Mouse (Mus musculus) T-helper 2 cell (primary cell): ENCODE measurements at regions not wholly inside any gene's neighbourhood (a gene's known extent, or its start where the extent isn't known, plus 50 kb on each side); places are given as distances from the start of the nearest gene placed in this dataset.

Source experiments
- in situ Hi-C: fragments of 300-600 bp; cut with MboI, MseI; formaldehyde crosslinking; loops from one replicate; pipeline ENCODE4 v1.15.1; 2025; ENCODE audit warnings: high pct_unique_total_duplicates

GRCm38 (mm10) chr4:81512396-81512795 is 69.8 kb upstream of the Mpdz start:
- in situ Hi-C loops = no loop called here

- in situ Hi-C loops = no loop called here
Observed at GRCm38 (mm10) chr4:81508776-81509175, 66.2 kb upstream of the Mpdz start.

- in situ Hi-C loops = no loop called here
Observed at GRCm38 (mm10) chr4:81506841-81507240, 64.2 kb upstream of the Mpdz start.

- in situ Hi-C loops = no loop called here
Observed at GRCm38 (mm10) chr4:81506306-81506705, 63.7 kb upstream of the Mpdz start.

GRCm38 (mm10) chr4:81505096-81505495 is 62.5 kb upstream of the Mpdz start:
- in situ Hi-C loops = no loop called here

GRCm38 (mm10) chr4:81503941-81504340 is 61.3 kb upstream of the Mpdz start:
- in situ Hi-C loops = no loop called here

GRCm38 (mm10) chr4:81501802-81502201 is 59.2 kb upstream of the Mpdz start:
- in situ Hi-C loops = no loop called here

GRCm38 (mm10) chr4:81498133-81498532 is 55.5 kb upstream of the Mpdz start:
- in situ Hi-C loops = no loop called here

GRCm38 (mm10) chr4:81492811-81493210 is 50.2 kb upstream of the Mpdz start:
- in situ Hi-C loops = no loop called here
